Mouse (Mus musculus) forebrain, embryonic 13.5 days (tissue): Measurements from ENCODE around the gene Dlg2. TPM values are rescaled to one million over a fixed set of nuclear protein-coding genes. Genes with fewer than 3 reads are reported as not detected.

Experiments used
- ATAC-seq: fragments of 200-750 bp; cut with Nextera tagmentation; 2 replicates; pipeline ENCODE4 v1.8.0; 2017
- H3K27ac ChIP-seq: fragments of 300-500 bp; sonication (generic); 2 replicates; pipeline ENCODE4 v1.5.1; 2015; ENCODE audit warnings: inconsistent platforms, mild to moderate bottlenecking, moderate library complexity
- H3K27me3 ChIP-seq: fragments of 300-500 bp; sonication (generic); 2 replicates; pipeline ENCODE4 v1.6.1; 2015; ENCODE audit warnings: mild to moderate bottlenecking, inconsistent platforms
- H3K36me3 ChIP-seq: fragments of 300-500 bp; sonication (generic); 2 replicates; pipeline ENCODE4 v1.6.1; 2015; ENCODE audit warnings: mild to moderate bottlenecking, inconsistent platforms; ENCODE audit not compliant: poor library complexity, severe bottlenecking
- H3K4me1 ChIP-seq: fragments of 300-500 bp; sonication (generic); 2 replicates; pipeline ENCODE4 v1.6.1; 2015; ENCODE audit warnings: inconsistent platforms
- H3K4me2 ChIP-seq: fragments of 300-500 bp; sonication (generic); 2 replicates; pipeline ENCODE4 v1.6.1; 2015; ENCODE audit warnings: inconsistent platforms, mild to moderate bottlenecking, moderate library complexity
- H3K4me3 ChIP-seq: fragments of 300-500 bp; sonication (generic); 2 replicates; pipeline ENCODE4 v1.5.1; 2015; ENCODE audit warnings: mild to moderate bottlenecking, inconsistent platforms
- H3K9ac ChIP-seq: fragments of 300-500 bp; sonication (generic); 2 replicates; pipeline ENCODE4 v1.6.1; 2015; ENCODE audit warnings: mild to moderate bottlenecking, inconsistent platforms
- H3K9me3 ChIP-seq: fragments of 300-500 bp; sonication (generic); replicated peaks from 2 replicates; pipeline ENCODE4 v1.6.1; 2016; ENCODE audit warnings: inconsistent platforms
- WGBS: fragments of 180-500 bp; shearing (Covaris S2); methylation state at CpG from one replicate; pipeline ENCODE4 v1.1.7; 2015; 5-methylcytosine and 5-hydroxymethylcytosine counted together
- polyA plus RNA-seq: library from polyadenylated mRNA; unstranded; fragments of >200 nt; fragmentation: Nextera tagmentation; extraction: Ambion mirVana; gene quantifications from 2 replicates; pipeline ENCODE4 v1.2.1, GENCODE M21; 2015

Gene Dlg2
- polyA plus RNA-seq, 1 experiment from 2014 or later: 10.1 TPM

GRCm38 (mm10) chr7:92441611-92442010 is 1965.1 kb downstream of the Dlg2 start:
- Histone ChIP-seq H3K27me3 (no peaks in the 10 kb centered on the region), H3K27ac (no peak overlapping the region), H3K9ac (no peak overlapping the region), H3K9me3 (no peaks in the 10 kb centered on the region), H3K4me3 (no peak overlapping the region), H3K36me3 (no peaks in the 10 kb centered on the region), H3K4me2 (no peak overlapping the region), H3K4me1 (no peaks in the 10 kb centered on the region)
- ATAC-seq: no peak

- Histone ChIP-seq H3K4me2 (no peak overlapping the region), H3K9ac (no peak overlapping the region), H3K4me1 (no peaks in the 10 kb centered on the region), H3K4me3 (no peak overlapping the region), H3K27ac (no peak overlapping the region), H3K36me3 (no peaks in the 10 kb centered on the region), H3K27me3 (no peaks in the 10 kb centered on the region), H3K9me3 (no peaks in the 10 kb centered on the region)
- WGBS: 87% methylated on average over 4 of the region's 4 CpGs
- no peak for ATAC-seq
Observed at GRCm38 (mm10) chr7:92442082-92442481, 1965.6 kb downstream of the Dlg2 start.

GRCm38 (mm10) chr7:92447938-92448337 is 1971.5 kb downstream of the Dlg2 start:
- Histone ChIP-seq H3K27me3 (no peaks in the 10 kb centered on the region), H3K9ac (no peak overlapping the region), H3K9me3 (no peaks in the 10 kb centered on the region), H3K27ac (no peak overlapping the region), H3K4me2 (no peak overlapping the region), H3K36me3 (no peaks in the 10 kb centered on the region), H3K4me1 (peaks cover 11% of the 10 kb centered on the region; the same call in 1 of the 2 replicates), H3K4me3 (no peak overlapping the region)
- ATAC-seq: no peak
- whole genome bisulfite sequencing: 63% methylated on average over 6 of the region's 6 CpGs

- Histone ChIP-seq H3K4me3 (no peak overlapping the region), H3K9me3 (no peaks in the 10 kb centered on the region), H3K4me1 (peaks cover 11% of the 10 kb centered on the region; the same call in 1 of the 2 replicates), H3K27me3 (no peaks in the 10 kb centered on the region), H3K36me3 (no peaks in the 10 kb centered on the region), H3K9ac (no peak overlapping the region), H3K27ac (no peak overlapping the region; the same call in 1 of the 2 replicates), H3K4me2 (no peak overlapping the region)
- WGBS: 73% methylated on average over 7 of the region's 7 CpGs
- ATAC-seq: peak; percentile 69
Observed at GRCm38 (mm10) chr7:92448782-92449575, 1972.5 kb downstream of the Dlg2 start.

- no peaks in the 10 kb centered on the region for H3K27me3 ChIP-seq
- no peak overlapping the region for H3K9ac ChIP-seq
- H3K4me1 ChIP-seq: no peaks in the 10 kb centered on the region
- 74% methylated on average over 2 of the region's 2 CpGs for WGBS
- no peak overlapping the region for H3K4me3 ChIP-seq
- no peaks in the 10 kb centered on the region for H3K36me3 ChIP-seq
- H3K4me2 ChIP-seq: no peak overlapping the region
- no peak for ATAC-seq
- no peaks in the 10 kb centered on the region for H3K9me3 ChIP-seq
- no peak overlapping the region for H3K27ac ChIP-seq
Observed at GRCm38 (mm10) chr7:92454176-92454575, 1977.7 kb downstream of the Dlg2 start.

- H3K27ac ChIP-seq: no peak overlapping the region
- no peak overlapping the region for H3K4me3 ChIP-seq
- no peaks in the 10 kb centered on the region for H3K36me3 ChIP-seq
- H3K9ac ChIP-seq: no peak overlapping the region
- no peaks in the 10 kb centered on the region for H3K27me3 ChIP-seq
- no peaks in the 10 kb centered on the region for H3K9me3 ChIP-seq
- 58% methylated on average over 5 of the region's 5 CpGs for whole genome bisulfite sequencing
- ATAC-seq: no peak
- H3K4me1 ChIP-seq: no peaks in the 10 kb centered on the region
- no peak overlapping the region for H3K4me2 ChIP-seq
Observed at GRCm38 (mm10) chr7:92455927-92456326, 1979.5 kb downstream of the Dlg2 start.

GRCm38 (mm10) chr7:92457791-92458190 is 1981.3 kb downstream of the Dlg2 start:
- Histone ChIP-seq H3K9ac (no peak overlapping the region), H3K4me3 (no peak overlapping the region), H3K4me2 (no peak overlapping the region), H3K27me3 (no peaks in the 10 kb centered on the region), H3K4me1 (no peaks in the 10 kb centered on the region), H3K36me3 (no peaks in the 10 kb centered on the region), H3K27ac (no peak overlapping the region), H3K9me3 (no peaks in the 10 kb centered on the region)
- no peak for ATAC-seq
- WGBS: 45% methylated on average over 4 of the region's 4 CpGs

- no peak for ATAC-seq
- 89% methylated on average over 4 of the region's 4 CpGs for WGBS
- Histone ChIP-seq H3K27me3 (no peaks in the 10 kb centered on the region), H3K9me3 (no peaks in the 10 kb centered on the region), H3K4me1 (no peaks in the 10 kb centered on the region), H3K9ac (no peak overlapping the region), H3K4me2 (no peak overlapping the region), H3K4me3 (no peak overlapping the region), H3K36me3 (no peaks in the 10 kb centered on the region), H3K27ac (no peak overlapping the region)
Observed at GRCm38 (mm10) chr7:92458308-92458707, 1981.8 kb downstream of the Dlg2 start.

- H3K4me1 ChIP-seq: no peaks in the 10 kb centered on the region
- no peaks in the 10 kb centered on the region for H3K9me3 ChIP-seq
- no peak overlapping the region for H3K27ac ChIP-seq
- ATAC-seq: peak; percentile 61; the same call in 1 of the 2 replicates
- H3K4me3 ChIP-seq: no peak overlapping the region
- no peak overlapping the region for H3K4me2 ChIP-seq
- H3K36me3 ChIP-seq: no peaks in the 10 kb centered on the region
- no peak overlapping the region for H3K9ac ChIP-seq
- H3K27me3 ChIP-seq: no peaks in the 10 kb centered on the region
Observed at GRCm38 (mm10) chr7:92460578-92460977, 1984.1 kb downstream of the Dlg2 start.

GRCm38 (mm10) chr7:92461256-92461655 is 1984.8 kb downstream of the Dlg2 start:
- H3K4me2 ChIP-seq: no peak overlapping the region
- H3K27me3 ChIP-seq: no peaks in the 10 kb centered on the region
- H3K4me3 ChIP-seq: no peak overlapping the region
- ATAC-seq: no peak
- H3K9ac ChIP-seq: no peak overlapping the region
- no peaks in the 10 kb centered on the region for H3K9me3 ChIP-seq
- no peaks in the 10 kb centered on the region for H3K36me3 ChIP-seq
- H3K4me1 ChIP-seq: no peaks in the 10 kb centered on the region
- 69% methylated on average over 3 of the region's 3 CpGs for WGBS
- no peak overlapping the region for H3K27ac ChIP-seq

GRCm38 (mm10) chr7:92463080-92463877 is 1986.8 kb downstream of the Dlg2 start:
- H3K9ac ChIP-seq: no peak overlapping the region
- H3K27ac ChIP-seq: no peak overlapping the region
- H3K36me3 ChIP-seq: no peaks in the 10 kb centered on the region
- no peaks in the 10 kb centered on the region for H3K9me3 ChIP-seq
- ATAC-seq: no peak
- H3K27me3 ChIP-seq: no peaks in the 10 kb centered on the region
- H3K4me2 ChIP-seq: no peak overlapping the region
- 83% methylated on average over 2 of the region's 2 CpGs for WGBS
- no peaks in the 10 kb centered on the region for H3K4me1 ChIP-seq
- no peak overlapping the region for H3K4me3 ChIP-seq

- H3K4me2 ChIP-seq: no peak overlapping the region
- ATAC-seq: no peak
- no peaks in the 10 kb centered on the region for H3K9me3 ChIP-seq
- H3K4me3 ChIP-seq: no peak overlapping the region
- no peak overlapping the region for H3K9ac ChIP-seq
- H3K36me3 ChIP-seq: no peaks in the 10 kb centered on the region
- H3K27ac ChIP-seq: no peak overlapping the region
- 25% methylated on average over 2 of the region's 2 CpGs for WGBS
- no peaks in the 10 kb centered on the region for H3K27me3 ChIP-seq
- H3K4me1 ChIP-seq: no peaks in the 10 kb centered on the region
Observed at GRCm38 (mm10) chr7:92464290-92464689, 1987.8 kb downstream of the Dlg2 start.
